Mouse (Mus musculus) lung, postnatal 36 days (tissue): ENCODE measurements around the gene Cpsf3.

Source experiments
- DNase-seq: peaks from one replicate; pipeline ENCODE4 v3.0.0; 2022; ENCODE audit warnings: mixed read lengths

The Cpsf3 gene

GRCm38 (mm10) chr12:21298856-21299255, 13.7 kb downstream of the Cpsf3 start:
- DNase-seq, result no peak

DNA sequence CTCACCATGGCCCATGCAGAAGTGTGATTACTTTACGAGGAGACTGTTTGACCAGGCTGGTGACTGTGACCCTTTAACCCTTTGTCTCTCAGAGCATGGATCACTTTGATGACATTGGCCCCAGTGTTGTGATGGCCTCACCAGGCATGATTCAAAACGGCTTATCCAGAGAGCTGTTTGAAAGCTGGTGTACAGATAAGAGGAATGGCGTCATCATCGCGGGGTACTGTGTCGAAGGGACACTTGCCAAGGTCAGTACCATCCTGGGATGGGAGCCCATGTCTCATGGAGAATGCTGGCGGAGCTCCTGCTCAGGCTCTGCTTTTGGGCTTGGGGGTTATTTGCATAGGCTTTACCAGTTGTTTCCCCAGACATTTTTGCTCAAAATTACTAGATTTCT, 16.1 kb downstream of the Cpsf3 start:
- no peak for DNase-seq

- DNase-seq, result no peak
Measured at GRCm38 (mm10) chr12:21301932-21302331, 16.7 kb downstream of the Cpsf3 start.

- DNase-seq, result no peak
Measured at GRCm38 (mm10) chr12:21302361-21302783, 17.2 kb downstream of the Cpsf3 start.

DNA sequence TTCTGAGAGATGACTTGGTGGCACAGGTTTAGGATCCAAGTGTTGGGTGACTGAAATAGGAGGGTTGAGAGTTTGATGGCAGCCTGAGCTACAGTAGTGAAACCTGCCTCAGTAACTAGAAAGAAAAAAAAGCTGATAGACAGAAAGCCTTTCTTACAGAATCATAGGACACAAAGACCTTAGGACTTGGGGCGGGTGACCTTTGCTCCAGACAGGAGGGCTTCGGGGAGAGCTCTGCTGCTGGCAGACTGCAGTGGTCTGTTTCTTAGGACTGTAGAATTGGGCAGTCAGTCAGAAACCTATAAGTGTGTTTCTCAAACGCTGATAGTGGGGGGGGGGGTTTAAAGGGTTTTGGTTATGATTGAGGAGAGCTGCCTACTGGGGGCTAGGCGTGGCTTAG, 20.6 kb downstream of the Cpsf3 start:
- DNase-seq, result no peak

GRCm38 (mm10) chr12:21306721-21307120, 21.5 kb downstream of the Cpsf3 start:
- no peak for DNase-seq

- no peak for DNase-seq
Measured at GRCm38 (mm10) chr12:21312201-21312600, 27.0 kb downstream of the Cpsf3 start.

DNA sequence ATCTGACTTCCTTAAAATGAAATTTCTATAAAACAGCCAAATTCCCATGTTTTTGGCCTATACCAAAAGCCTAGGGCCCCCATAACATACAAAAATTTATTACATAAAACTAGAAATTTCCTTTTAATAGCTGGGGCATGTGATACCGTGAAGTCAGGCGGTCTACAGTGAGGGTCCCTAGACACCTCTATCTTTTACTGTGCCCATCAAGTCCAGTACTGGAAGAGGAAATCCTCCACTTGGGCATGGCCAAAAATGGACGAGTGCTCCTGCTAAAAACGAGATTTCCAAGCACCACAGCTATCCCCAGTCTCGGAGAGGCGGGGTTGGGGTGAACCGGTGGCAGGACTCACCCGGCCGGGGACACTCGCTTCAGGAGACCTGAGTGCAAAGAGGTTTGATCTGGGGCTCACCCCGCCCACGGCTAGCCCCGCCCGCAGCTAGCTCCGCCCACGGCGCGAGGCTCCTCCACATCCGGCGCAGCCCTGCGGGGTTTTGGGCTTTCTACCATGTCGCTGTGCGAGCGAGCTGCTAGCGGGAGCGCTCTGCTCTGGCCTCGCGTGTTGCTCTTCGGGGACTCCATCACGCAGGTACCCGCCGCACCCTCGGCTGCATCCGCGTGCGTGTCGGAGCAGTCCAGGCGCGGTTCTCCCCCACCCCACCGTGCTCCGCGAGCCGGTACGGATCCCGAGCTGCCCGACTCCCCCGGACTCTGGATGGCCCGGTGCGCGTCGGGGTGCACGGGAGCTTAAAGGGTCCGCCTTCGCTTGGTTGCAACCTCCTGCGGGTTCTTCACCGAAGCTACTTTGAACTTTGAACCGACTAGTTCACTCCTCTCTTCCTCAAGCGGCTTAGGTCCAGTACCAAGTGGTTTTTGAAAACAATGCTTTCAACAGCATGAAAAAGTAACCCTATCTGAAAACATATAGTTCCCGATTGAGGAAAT, 31.0 kb downstream of the Cpsf3 start, which contains the start of gene Iah1:
Iah1 (plus strand) TSS at position 467 of the 946 bp plus-strand sequence.
- peak; percentile 92 for DNase-seq

DNA sequence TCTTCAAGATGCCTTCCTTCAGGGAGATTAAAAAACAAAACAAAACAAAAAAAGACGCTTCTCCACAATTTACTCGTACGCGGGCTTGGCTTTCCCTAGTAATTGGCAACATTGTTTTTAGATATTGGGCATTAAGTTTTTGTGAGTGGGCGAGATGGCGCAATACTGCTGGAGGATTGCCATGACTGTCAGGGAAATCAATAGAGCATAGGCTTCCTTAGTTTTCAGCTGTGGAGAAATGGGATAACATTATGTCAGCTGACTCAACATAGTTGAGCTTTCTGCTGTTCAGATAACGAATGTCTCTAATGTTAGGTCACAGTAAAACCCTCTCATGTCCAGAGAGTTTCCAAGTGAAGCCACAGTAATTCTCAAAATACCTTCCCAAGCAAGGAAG, 31.7 kb downstream of the Cpsf3 start:
- peak; percentile 76 for DNase-seq

GRCm38 (mm10) chr12:21318143-21318895, 33.1 kb downstream of the Cpsf3 start:
- peak; percentile 84 for DNase-seq

GRCm38 (mm10) chr12:21320317-21320716, 35.1 kb downstream of the Cpsf3 start:
- DNase-seq, result peak; percentile 75

GRCm38 (mm10) chr12:21321170-21321569, 36.0 kb downstream of the Cpsf3 start:
- DNase-seq, result no peak

DNA sequence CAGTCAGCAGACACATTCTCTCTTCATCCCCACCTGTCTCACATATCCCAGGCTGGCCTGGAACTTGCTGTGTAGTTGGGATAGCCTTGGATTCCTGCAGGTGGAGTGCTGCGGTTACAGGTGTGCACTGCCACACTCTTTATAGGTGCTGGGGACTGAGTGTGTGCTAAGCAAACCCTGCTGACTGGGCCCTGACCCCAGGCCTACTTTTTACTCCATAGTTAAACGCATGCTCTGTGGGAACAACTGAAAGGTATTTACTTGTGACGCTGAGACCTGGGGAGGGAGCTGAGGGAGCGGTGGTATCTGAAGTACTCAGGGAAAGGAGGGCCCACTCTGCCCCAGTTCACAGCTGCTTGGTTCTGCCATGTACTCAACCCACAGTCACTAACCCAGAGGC, 37.1 kb downstream of the Cpsf3 start:
- DNase-seq, result no peak

DNA sequence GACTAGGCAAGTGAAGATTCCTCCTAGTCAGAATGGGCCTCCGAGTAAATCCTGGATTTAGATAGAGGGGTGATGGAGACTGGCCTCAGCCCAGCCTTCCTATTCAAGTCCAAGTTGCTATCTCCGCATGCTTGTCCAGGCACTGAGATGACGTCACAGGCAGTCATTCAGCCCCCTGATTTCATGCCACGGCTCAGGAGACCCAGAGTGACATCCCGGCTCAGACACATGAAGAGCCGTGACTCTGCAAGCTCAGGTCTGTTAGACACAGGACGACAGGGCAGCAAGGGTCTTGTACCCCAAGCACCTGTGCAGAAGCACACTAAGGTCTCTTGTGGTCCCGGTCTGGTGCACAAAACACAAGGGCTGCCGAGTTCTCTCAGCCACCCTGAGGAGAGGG, 37.7 kb downstream of the Cpsf3 start:
- no peak for DNase-seq

DNA sequence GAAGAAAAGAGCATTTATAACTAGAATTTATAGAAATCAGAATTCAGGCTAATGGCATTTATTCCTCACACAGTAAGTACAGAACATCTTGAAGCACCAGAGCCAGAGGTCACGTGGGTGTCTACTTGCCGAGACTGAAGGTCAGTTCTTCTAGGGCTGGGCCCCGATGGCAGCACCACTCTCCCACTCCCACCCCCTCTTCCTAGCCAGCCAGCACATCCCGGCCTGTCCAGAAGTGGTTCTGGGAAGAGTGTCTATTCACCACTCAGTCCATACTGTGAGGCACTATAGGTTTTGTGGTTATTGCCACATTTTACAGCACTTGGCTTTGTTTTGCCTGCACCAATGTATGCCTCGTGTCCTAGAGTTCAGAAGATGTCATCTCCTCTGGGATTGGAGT, 38.9 kb downstream of the Cpsf3 start:
- no peak for DNase-seq

GRCm38 (mm10) chr12:21325266-21325665, 40.1 kb downstream of the Cpsf3 start:
- DNase-seq, result no peak

DNA sequence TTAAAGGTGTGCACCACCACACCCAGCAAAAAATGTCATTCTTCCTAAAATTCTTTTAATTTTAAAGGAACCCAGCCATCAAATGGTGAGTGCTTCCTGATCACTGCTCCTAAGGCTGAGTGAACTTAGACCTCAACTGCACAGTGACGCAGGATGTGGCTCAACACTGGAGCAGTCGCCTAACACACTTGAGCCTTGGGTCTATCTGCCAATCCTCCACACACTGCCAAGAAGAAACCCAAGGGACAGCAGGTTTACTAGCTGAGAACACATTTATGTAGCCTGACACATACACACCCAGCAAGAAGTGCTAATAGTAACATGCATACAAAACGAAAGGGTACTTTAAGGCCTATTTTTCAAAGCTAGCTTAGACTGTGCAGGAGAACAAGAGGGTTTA, 41.1 kb downstream of the Cpsf3 start:
- no peak for DNase-seq

DNA sequence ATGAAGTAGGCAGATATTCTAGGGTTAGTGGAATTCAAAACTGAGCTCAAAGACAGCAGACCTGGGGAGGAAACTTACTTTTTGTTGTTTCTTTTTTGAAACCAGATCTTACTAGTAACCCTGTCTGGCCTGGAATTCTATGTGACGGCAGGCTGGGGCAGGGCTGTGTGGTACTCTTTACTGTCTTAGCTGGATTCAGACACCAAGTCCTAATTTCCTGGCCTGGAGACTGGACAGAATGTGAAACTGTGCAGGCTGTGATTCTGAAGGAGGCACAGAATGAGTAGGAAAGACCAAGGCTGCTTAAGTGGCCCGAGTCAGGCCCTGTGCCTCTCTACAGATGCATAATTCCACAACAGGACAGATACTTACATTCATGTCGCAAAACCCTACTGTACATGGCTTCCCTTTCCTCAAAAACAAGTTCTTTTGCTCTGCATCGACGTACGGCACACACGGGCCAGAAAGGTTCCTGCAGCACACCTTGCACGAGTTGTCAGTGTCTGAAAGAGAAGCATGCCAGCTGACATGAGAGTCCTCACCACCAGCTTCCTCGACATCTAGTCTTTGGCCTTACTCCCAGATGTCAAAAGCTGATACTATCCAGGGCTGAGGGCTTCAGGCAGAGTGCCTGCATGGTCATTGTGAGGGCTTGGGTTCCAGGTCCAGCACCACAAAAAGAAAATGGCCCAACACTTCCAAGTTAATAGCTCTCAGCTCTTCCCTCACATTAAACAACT, 44.6 kb downstream of the Cpsf3 start:
- no peak for DNase-seq

DNA sequence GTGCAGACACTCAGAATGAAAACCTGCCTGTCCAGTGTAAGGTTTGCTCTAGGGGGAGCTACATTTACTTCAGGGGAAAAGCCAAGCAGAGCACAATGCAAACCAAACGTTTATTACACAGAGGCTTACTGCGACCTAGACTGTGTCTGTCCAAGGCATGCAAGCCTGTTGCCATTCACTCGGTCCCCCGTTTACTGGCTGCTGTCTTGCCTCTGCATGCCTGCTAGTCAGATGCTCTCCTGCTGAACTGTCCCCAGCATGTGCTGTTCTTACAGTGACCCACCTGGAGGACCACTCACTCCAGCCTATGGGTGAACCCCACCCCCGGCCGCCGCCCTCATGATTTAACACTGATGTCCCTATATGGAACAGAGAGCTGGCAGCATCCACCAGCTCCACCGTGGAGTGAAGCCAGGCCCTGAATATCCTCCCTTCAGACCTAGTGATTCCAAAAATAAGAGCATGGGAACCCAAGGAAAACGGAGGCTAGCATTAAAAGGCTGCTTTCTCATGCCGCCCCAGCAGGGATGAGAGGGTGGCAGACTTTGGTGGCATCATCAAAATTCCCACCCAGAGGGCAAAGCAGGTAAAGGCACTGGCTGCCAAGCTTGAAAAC, 45.9 kb downstream of the Cpsf3 start:
- no peak for DNase-seq

- no peak for DNase-seq
Measured at GRCm38 (mm10) chr12:21331711-21332110, 46.5 kb downstream of the Cpsf3 start.

DNA sequence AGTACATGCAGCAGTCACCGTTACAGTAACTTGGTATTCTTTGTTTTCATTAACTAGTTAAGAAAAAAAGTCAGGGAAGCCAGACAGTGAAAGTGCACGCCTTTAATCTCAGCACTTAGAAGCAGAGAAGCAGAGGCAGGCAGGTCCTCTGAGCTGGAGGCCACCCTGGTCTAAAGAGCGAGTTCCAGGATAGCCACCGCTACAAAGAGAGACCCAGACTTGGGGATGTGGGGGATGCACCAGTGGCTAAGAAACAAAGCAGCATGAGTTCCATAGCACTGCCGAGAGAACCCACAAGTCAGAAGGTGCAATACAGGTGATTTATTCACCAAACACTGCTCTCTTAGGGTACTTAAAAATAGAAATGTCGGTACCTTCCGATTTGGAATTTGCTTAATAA, 47.8 kb downstream of the Cpsf3 start:
- DNase-seq, result no peak

- DNase-seq, result no peak
Measured at GRCm38 (mm10) chr12:21333766-21334165, 48.6 kb downstream of the Cpsf3 start.

DNA sequence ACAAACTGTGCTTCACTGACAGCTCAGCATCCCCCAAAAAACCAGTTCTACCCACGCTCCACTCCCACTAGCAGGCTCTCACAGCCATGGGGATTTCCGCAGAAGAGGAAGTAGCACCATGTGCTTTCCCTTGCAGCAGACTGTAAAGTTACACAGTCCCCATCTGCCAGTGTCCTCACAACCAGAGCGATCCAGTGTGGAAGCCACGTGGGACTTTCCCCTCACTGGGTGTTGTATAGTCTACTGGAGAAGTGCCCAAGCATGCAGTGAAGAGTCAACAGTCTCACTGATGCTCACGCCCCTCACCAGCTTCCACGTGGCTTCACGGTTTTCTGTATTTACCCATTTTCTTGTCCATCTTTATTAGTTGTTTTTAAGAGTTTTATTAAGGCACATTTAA, 50.7 kb downstream of the Cpsf3 start:
- DNase-seq, result peak; percentile 62
